Mouse (Mus musculus): Measurements from ENCODE around the gene Mbd3. TPM values are rescaled to one million over a fixed set of nuclear protein-coding genes. Genes with fewer than 3 reads are reported as not detected.

Mbd3 gene
- total and polyA plus RNA-seq, 3 experiments: 48.7 to 131 (median 67.0) TPM

GRCm38 (mm10) chr10:80356001-80356682 is 43.2 kb downstream of the Mbd3 start, which contains the start of gene Plk5:
Plk5 (plus strand) TSS chr10:80356459.
- Histone ChIP-seq H3K4me3 (replicated peaks in 1 of 3; ENCODE audit: low read depth in 2 of 3, low read length in 2 of 3, poor library complexity in 1 of 3) (no peak within 1 kb of the TSS), H3K4me2 (ENCODE audit: insufficient read depth, low read depth, poor library complexity, severe bottlenecking) (no peak within 1 kb of the TSS), H3K36me3 (replicated peaks in 1 of 2; ENCODE audit: control insufficient read depth in 1 of 2, insufficient read depth in 1 of 2, low read length in 1 of 2) (no peaks in the 10 kb centered on the region), H3K4me1 (ENCODE audit: control insufficient read depth in 1 of 2, insufficient read depth in 2 of 2) (no peaks in the 10 kb centered on the region), H3K27me3 (replicated peaks) (peaks cover 87% of the 10 kb centered on the region), H3K9ac (ENCODE audit: insufficient read depth, low read depth) (no peak within 1 kb of the TSS), H3K9me3 (replicated peaks; ENCODE audit: low read length) (peaks cover 17% of the 10 kb centered on the region), H3K79me2 (replicated peaks; ENCODE audit: control insufficient read depth, extremely low read depth, insufficient read depth, poor library complexity, severe bottlenecking) (no peaks in the 10 kb centered on the region), H3K27ac (ENCODE audit: insufficient read depth, low read depth) (no peak within 1 kb of the TSS)
- dilution Hi-C loops (cut with MboI; ENCODE audit: extremely low pct_ligation_motif_present, extremely low pct_unique_long_range_greater_than_20kb, low sequenced_read_pairs) (no loop called here), in situ Hi-C loops (cut with MboI; ENCODE audit: low pct_ligation_motif_present, low pct_unique_long_range_greater_than_20kb, low sequenced_read_pairs) (no loop called here)
- DNase-seq (ENCODE audit: extremely low read depth): no peak
- TF ChIP-seq KAT2A (IDR thresholded peaks at IDR 0.05; ENCODE audit: insufficient replicate concordance, low read length) (no peak), CHD2 (IDR thresholded peaks at IDR 0.05; ENCODE audit: low read length) (no peak)

GRCm38 (mm10) chr10:80355431-80355830 is 43.9 kb downstream of the Mbd3 start:
- no peak overlapping the region for H3K4me3 ChIP-seq (replicated peaks in 1 of 3; ENCODE audit: low read depth in 2 of 3, low read length in 2 of 3, poor library complexity in 1 of 3)
- TF ChIP-seq UBTF (IDR thresholded peaks at IDR 0.05; ENCODE audit: low read depth, low read length): no peak
- TF ChIP-seq JUND (conservative IDR thresholded peaks at IDR 0.05; ENCODE audit: low read depth, low read length): no peak
- TF ChIP-seq NELFE (IDR thresholded peaks at IDR 0.05; ENCODE audit: low read depth, low read length): no peak
- TF ChIP-seq ZNF384 (IDR thresholded peaks at IDR 0.05; ENCODE audit: low read depth, low read length): no peak
- no peak for TF ChIP-seq E2F4 (IDR thresholded peaks at IDR 0.05; ENCODE audit: insufficient replicate concordance, low read depth, low read length)
- no peak overlapping the region for H3K27ac ChIP-seq (ENCODE audit: insufficient read depth, low read depth)
- DNase-seq (ENCODE audit: extremely low read depth): no peak
- in situ Hi-C loops (cut with MboI; ENCODE audit: low pct_ligation_motif_present, low pct_unique_long_range_greater_than_20kb, low sequenced_read_pairs): no loop called here
- H3K9me3 ChIP-seq (replicated peaks; ENCODE audit: low read length): peaks cover 15% of the 10 kb centered on the region
- no peaks in the 10 kb centered on the region for H3K79me2 ChIP-seq (replicated peaks; ENCODE audit: control insufficient read depth, extremely low read depth, insufficient read depth, poor library complexity, severe bottlenecking)
- no peak overlapping the region for H3K9ac ChIP-seq (ENCODE audit: insufficient read depth, low read depth)
- H3K4me2 ChIP-seq (ENCODE audit: insufficient read depth, low read depth, poor library complexity, severe bottlenecking): no peak overlapping the region
- H3K4me1 ChIP-seq (ENCODE audit: control insufficient read depth in 1 of 2, insufficient read depth in 2 of 2): no peaks in the 10 kb centered on the region
- H3K36me3 ChIP-seq (replicated peaks in 1 of 2; ENCODE audit: control insufficient read depth in 1 of 2, insufficient read depth in 1 of 2, low read length in 1 of 2): no peaks in the 10 kb centered on the region
- dilution Hi-C loops (cut with MboI; ENCODE audit: extremely low pct_ligation_motif_present, extremely low pct_unique_long_range_greater_than_20kb, low sequenced_read_pairs): no loop called here
- H3K27me3 ChIP-seq (replicated peaks): peaks cover 87% of the 10 kb centered on the region

GRCm38 (mm10) chr10:80352727-80353126 is 46.6 kb downstream of the Mbd3 start:
- Histone ChIP-seq H3K36me3 (replicated peaks in 1 of 2; ENCODE audit: control insufficient read depth in 1 of 2, insufficient read depth in 1 of 2, low read length in 1 of 2) (no peaks in the 10 kb centered on the region), H3K9ac (ENCODE audit: insufficient read depth, low read depth) (no peak overlapping the region), H3K9me3 (replicated peaks; ENCODE audit: low read length) (peaks cover 6% of the 10 kb centered on the region), H3K27ac (ENCODE audit: insufficient read depth, low read depth) (no peak overlapping the region), H3K4me3 (replicated peaks in 1 of 3; ENCODE audit: low read depth in 2 of 3, low read length in 2 of 3, poor library complexity in 1 of 3) (no peak overlapping the region), H3K4me2 (ENCODE audit: insufficient read depth, low read depth, poor library complexity, severe bottlenecking) (no peak overlapping the region), H3K79me2 (replicated peaks; ENCODE audit: control insufficient read depth, extremely low read depth, insufficient read depth, poor library complexity, severe bottlenecking) (no peaks in the 10 kb centered on the region), H3K27me3 (replicated peaks) (peaks cover 90% of the 10 kb centered on the region), H3K4me1 (ENCODE audit: control insufficient read depth in 1 of 2, insufficient read depth in 2 of 2) (peaks cover 3 to 8% of the 10 kb centered on the region in 2 experiments)
- dilution Hi-C loops (cut with MboI; ENCODE audit: extremely low pct_ligation_motif_present, extremely low pct_unique_long_range_greater_than_20kb, low sequenced_read_pairs) (no loop called here), in situ Hi-C loops (cut with MboI; ENCODE audit: low pct_ligation_motif_present, low pct_unique_long_range_greater_than_20kb, low sequenced_read_pairs) (no loop called here)
- no peak for DNase-seq (ENCODE audit: extremely low read depth)
- TF ChIP-seq ELF1 (IDR thresholded peaks at IDR 0.05; ENCODE audit: low read depth, low read length): no peak
